Mouse (Mus musculus) common myeloid progenitor, adult 5-6 weeks (primary cell): Measurements from ENCODE around the gene Ica1. TPM values are rescaled to one million over a fixed set of nuclear protein-coding genes. Genes with fewer than 3 reads are reported as not detected.

Experiments
- ATAC-seq: replicated peaks from 2 replicates; pipeline ENCODE4 v1.8.0; 2016; ENCODE audit warnings: low read depth, mild to moderate bottlenecking, moderate TSS enrichment, inconsistent platforms; ENCODE audit not compliant: poor library complexity, severe bottlenecking
- total RNA-seq: library from RNA; stranded (forward); fragments of 200-1000, 187-1606 nt; gene quantifications from 2 replicates; pipeline ENCODE4 v1.2.3, GENCODE M21; 2017

Ica1 gene
- total RNA-seq, 1 experiment from 2014 or later: 28.1 TPM

GRCm38 (mm10) chr6:8649295-8649865, 128.9 kb downstream of the Ica1 start:
- ATAC-seq: no peak

GRCm38 (mm10) chr6:8648185-8648901, 129.9 kb downstream of the Ica1 start:
- no peak; the same call in 1 of the 2 replicates for ATAC-seq

- peak; percentile 50; the same call in 1 of the 2 replicates for ATAC-seq
Measured at GRCm38 (mm10) chr6:8647513-8648184, 130.6 kb downstream of the Ica1 start.

- no peak for ATAC-seq
Measured at GRCm38 (mm10) chr6:8645708-8646107, 132.6 kb downstream of the Ica1 start.

DNA sequence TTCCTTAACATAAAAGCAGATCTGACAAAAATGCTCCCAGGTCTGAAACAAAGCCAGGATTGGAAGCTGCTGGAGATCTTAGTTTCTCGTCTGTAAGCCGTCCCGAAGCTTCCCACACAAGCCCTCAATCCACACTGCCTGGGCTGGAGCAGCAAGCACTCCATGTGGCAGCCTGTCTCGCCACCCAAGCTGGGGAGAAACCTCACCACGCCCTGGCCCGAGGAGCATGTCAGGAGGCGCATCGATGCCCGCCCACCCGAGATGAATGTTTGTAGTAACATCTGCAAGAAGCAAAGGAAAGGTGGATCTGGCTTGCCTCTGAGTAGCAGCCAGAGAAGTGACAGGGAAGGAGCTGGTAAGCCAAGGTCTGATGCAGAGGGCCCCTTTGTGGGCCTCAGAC, 133.6 kb downstream of the Ica1 start:
- ATAC-seq: no peak

GRCm38 (mm10) chr6:8640863-8641262, 137.4 kb downstream of the Ica1 start:
- ATAC-seq: no peak

- ATAC-seq: no peak
Measured at GRCm38 (mm10) chr6:8639526-8639925, 138.8 kb downstream of the Ica1 start.

- 0 out of 2 replicates have a peak, but pooled peaks have one; percentile 11 for ATAC-seq
Measured at GRCm38 (mm10) chr6:8638899-8639298, 139.4 kb downstream of the Ica1 start.

- no peak for ATAC-seq
Measured at GRCm38 (mm10) chr6:8638122-8638521, 140.2 kb downstream of the Ica1 start.

GRCm38 (mm10) chr6:8632701-8633100, 145.6 kb downstream of the Ica1 start:
- ATAC-seq: no peak

- peak; percentile 69 for ATAC-seq
Measured at GRCm38 (mm10) chr6:8631986-8632632, 146.2 kb downstream of the Ica1 start.

GRCm38 (mm10) chr6:8631362-8631761, 146.9 kb downstream of the Ica1 start:
- ATAC-seq: no peak

DNA sequence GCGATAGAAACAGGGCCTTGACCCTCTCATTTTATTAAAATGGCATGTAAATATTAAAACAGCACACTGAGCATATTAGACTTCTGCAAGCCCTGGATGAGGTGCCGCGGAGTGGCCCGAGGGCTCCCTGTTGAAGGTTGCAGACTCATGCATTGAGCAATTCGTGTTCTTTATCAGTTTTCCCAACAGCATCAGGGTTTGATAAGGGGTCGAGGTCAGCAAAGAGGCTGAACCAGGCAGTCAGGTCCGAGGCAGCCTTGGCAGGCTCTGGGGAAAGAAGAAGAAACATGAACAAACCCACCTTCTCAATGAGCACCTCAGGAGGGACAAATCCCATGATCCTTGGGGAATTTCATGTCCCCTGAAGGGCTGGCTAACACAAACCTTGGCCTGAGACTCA, 147.8 kb downstream of the Ica1 start:
- no peak for ATAC-seq

- ATAC-seq: no peak
Measured at GRCm38 (mm10) chr6:8628715-8629267, 149.5 kb downstream of the Ica1 start.

- no peak for ATAC-seq
Measured at GRCm38 (mm10) chr6:8628226-8628625, 150.1 kb downstream of the Ica1 start.

DNA sequence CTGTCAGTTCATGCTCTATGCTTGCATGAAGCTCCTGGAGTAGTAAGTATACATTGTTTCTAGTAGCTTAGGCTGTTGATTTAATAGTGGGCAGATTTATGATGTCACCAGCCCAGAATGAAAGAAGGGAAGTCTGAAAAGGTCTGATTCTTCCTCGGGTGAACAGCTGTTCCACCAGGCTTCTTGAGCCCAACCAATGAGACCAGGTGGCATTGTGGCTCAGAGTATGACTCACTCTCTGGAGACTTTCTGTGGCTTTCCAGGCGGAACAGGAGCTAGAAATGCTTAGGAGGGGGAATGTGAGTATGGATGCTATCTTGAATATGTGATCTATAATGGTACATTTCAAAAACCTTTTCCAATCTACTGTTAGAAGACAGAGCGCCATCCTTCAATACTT, 155.2 kb downstream of the Ica1 start:
- no peak for ATAC-seq

DNA sequence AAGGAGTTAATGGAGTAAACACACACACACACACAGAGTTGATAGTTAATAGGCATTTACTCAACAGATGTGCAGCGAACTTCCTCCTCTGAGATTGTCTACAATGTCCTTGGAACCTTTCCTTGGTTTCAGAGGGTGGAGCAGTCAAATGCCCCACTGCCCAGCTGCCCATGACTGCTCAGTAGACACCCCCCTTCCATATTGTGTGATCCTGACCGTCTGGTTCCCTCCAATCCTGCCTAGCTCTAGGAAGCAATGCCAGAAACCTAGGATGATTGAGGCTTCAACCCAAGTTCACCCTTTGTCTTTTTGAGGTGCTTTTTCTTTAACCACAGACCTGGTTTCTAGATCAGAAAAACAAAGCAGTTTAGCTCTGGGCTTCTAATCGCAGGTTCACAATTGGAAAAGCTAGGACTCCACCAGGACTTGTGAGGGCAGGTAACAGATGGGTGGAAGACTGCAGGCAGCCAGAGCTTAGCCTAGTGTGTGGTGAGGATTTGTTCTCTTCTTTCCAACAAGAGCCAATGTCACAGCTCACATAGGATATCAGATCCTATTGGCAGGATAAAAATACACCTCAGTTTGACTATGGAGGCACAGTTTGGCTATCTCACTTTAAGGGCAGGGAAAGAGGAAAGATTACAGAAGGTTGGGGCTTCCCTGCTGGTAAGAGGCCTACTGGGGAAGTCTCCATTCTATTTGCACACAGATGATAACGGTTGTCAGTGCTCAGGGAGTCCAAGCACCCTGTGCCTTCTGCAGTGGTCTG, 158.5 kb downstream of the Ica1 start:
- no peak for ATAC-seq

GRCm38 (mm10) chr6:8617369-8617768, 160.9 kb downstream of the Ica1 start:
- ATAC-seq: peak; percentile 65

DNA sequence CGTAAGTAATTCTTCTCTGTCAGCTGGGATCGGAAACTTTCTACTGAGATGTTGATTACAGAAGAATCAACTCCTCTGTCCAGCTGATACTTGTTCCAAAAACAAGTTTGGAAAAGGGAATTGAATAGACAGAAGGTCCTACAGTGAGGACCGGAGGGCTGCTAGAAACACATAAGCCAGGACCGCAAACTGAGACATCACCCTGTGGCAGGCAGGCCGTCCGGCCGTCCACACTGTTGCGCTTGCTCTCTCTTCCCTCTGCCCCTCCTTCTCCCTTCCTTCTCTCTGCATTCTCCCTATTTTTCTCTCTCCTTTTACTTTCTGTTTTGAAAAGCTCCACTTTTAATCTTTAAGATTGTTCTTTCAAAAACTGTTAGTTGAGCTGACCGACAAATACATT, 186.6 kb downstream of the Ica1 start:
- ATAC-seq: no peak

DNA sequence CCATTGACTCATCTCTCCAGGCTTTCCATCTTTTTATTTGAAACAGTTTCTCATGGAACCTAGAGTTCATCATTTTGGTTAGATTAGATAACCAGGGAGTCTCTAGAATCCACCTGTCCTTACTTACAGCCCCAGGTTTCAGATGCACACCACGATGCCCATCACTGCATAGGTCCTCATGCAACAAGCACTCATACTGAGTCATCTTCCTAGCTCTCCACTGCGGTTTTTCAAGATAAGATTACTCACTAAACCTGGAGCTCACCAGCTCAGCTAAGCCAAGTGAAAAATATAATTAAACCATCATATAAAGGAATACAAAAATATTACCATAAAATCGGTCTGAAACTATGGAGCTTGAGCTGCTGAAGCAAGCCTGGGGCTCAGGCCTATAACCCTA, 194.4 kb downstream of the Ica1 start:
- ATAC-seq: no peak
